Mouse (Mus musculus) brain, embryonic 14.5 days (tissue): ENCODE data around the gene Ccl20.

Experiments used
- CTCF ChIP-seq: fragments of 200-500 bp; IDR thresholded peaks from 2 replicates; pipeline ENCODE4 v1.5.1; 2012; ENCODE audit warnings: inconsistent platforms, mild to moderate bottlenecking, moderate library complexity, borderline replicate concordance; ENCODE audit not compliant: insufficient read depth, insufficient read length; ENCODE audit errors: extremely low read depth
- POLR2A ChIP-seq: fragments of 200-500 bp; IDR thresholded peaks from 2 replicates; pipeline ENCODE4 v1.6.1; 2012; ENCODE audit warnings: mild to moderate bottlenecking, inconsistent platforms, borderline replicate concordance; ENCODE audit not compliant: poor library complexity, insufficient read depth, insufficient read length, severe bottlenecking; ENCODE audit errors: extremely low read depth

- no peak for TF ChIP-seq POLR2A
- TF ChIP-seq CTCF = no peak
These were observed 36.4 kb downstream of the Ccl20 start for GRCm38 (mm10) chr1:83152961-83153360.
